Mouse (Mus musculus) heart, adult 2 months (tissue): ENCODE results near the gene Gpn1. TPM values are rescaled to one million over a fixed set of nuclear protein-coding genes. Genes with fewer than 3 reads are reported as not detected.
"Not testable (repeated sequence)": the region's sequence is repeated elsewhere in the genome, so short reads cannot be mapped to it uniquely, and the experiment has no call there.

Experiments
- DNase-seq, 2 experiments: peaks; one replicate each; pipeline ENCODE4 v3.0.0; 2021
- H3K27ac ChIP-seq: fragments of 200-600 bp; 2 replicates; pipeline ENCODE4 v1.8.1; 2022
- H3K27me3 ChIP-seq: fragments of 200-500 bp; 2 replicates; pipeline ENCODE4 v1.6.1; 2012; ENCODE audit warnings: mild to moderate bottlenecking, low read length, inconsistent platforms, mixed read lengths; ENCODE audit not compliant: control insufficient read depth, insufficient read depth
- H3K36me3 ChIP-seq: fragments of 200-500 bp; 2 replicates; pipeline ENCODE4 v1.6.1; 2012; ENCODE audit warnings: low read length, inconsistent platforms; ENCODE audit not compliant: control insufficient read depth, insufficient read depth
- H3K4me1 ChIP-seq: fragments of 200-500 bp; 2 replicates; pipeline ENCODE4 v1.6.1; 2011; ENCODE audit warnings: low read length; ENCODE audit not compliant: control insufficient read depth, insufficient read depth
- H3K4me3 ChIP-seq: fragments of 200-600 bp; 2 replicates; pipeline ENCODE4 v1.8.1; 2022
- H3K79me2 ChIP-seq: fragments of 200-500 bp; replicated peaks from 2 replicates; pipeline ENCODE4 v1.6.1; 2012; ENCODE audit warnings: mild to moderate bottlenecking, inconsistent platforms, low read length, moderate library complexity, mixed read lengths; ENCODE audit not compliant: control insufficient read depth, insufficient read depth
- H3K9ac ChIP-seq: fragments of 200-500 bp; 2 replicates; pipeline ENCODE4 v1.6.1; 2012; ENCODE audit warnings: low read depth, mild to moderate bottlenecking, control low read depth, inconsistent platforms, low read length, mixed read lengths
- CTCF ChIP-seq: fragments of 200-600 bp; IDR thresholded peaks from 2 replicates; pipeline ENCODE4 v1.8.1; 2022; ENCODE audit warnings: antibody characterized with exemption, mild to moderate bottlenecking, moderate library complexity
- EP300 ChIP-seq: fragments of 200-500 bp; IDR thresholded peaks from 2 replicates; pipeline ENCODE4 v1.6.1; 2011; ENCODE audit warnings: low read depth, low read length, control low read depth; ENCODE audit not compliant: insufficient read depth
- POLR2A ChIP-seq: fragments of 200-500 bp; IDR thresholded peaks from 2 replicates; pipeline ENCODE4 v1.6.1; 2011; ENCODE audit warnings: mild to moderate bottlenecking, low read depth, low read length, control low read depth; ENCODE audit not compliant: insufficient read depth
- WGBS: fragments of 180-500 bp; shearing (Covaris S2); methylation state at CpG from one replicate; pipeline ENCODE4 v1.1.7; 2018; 5-methylcytosine and 5-hydroxymethylcytosine counted together
- intact Hi-C: fragments of 180-260 bp; cut with DNase I; formaldehyde crosslinking; loops from one replicate; pipeline ENCODE4 v1.15.1; 2025
- polyA plus RNA-seq: library from polyadenylated mRNA; depleted of rRNA; stranded (reverse); fragments of >200 nt; gene quantifications from 2 replicates; pipeline ENCODE4 v1.2.3, GENCODE M21; 2012
- total RNA-seq, 2 experiments: library from RNA; stranded (reverse); gene quantifications; 2 replicates each; pipeline ENCODE4 v1.2.3; 2021

The Gpn1 gene
- total and polyA plus RNA-seq, 3 experiments: 12.9 to 23.1 (median 23.1) TPM

- intact Hi-C loops: loop anchor here (2.0 kb wide), 1 partner anchor 32 kb away; the partner anchor contains the start of gene Gpn1
- Histone ChIP-seq H3K79me2 (peaks cover 3% of the 10 kb centered on the region), H3K4me1 (peaks cover 1% of the 10 kb centered on the region; the same call in 1 of the 2 replicates), H3K9ac (peak overlapping the region; percentile 75), H3K36me3 (peaks cover 6% of the 10 kb centered on the region), H3K27ac (peak overlapping the region; percentile 87), H3K27me3 (no peaks in the 10 kb centered on the region), H3K4me3 (peak overlapping the region; percentile 100)
- WGBS: 2% methylated on average over 40 of the region's 40 CpGs
- TF ChIP-seq EP300: no peak
- TF ChIP-seq POLR2A: no peak
- TF ChIP-seq CTCF: no peak
- no peak for DNase-seq
Observed at GRCm38 (mm10) chr5:31527117-31527680, 32.7 kb downstream of the Gpn1 start.

GRCm38 (mm10) chr5:31527707-31528106 lies 33.2 kb downstream of the Gpn1 start, which contains the start of gene Supt7l:
Gene Supt7l, minus strand, starts transcription at chr5:31527807.
- Histone ChIP-seq H3K4me3 (peak within 1 kb of the TSS; percentile 100), H3K27ac (peak within 1 kb of the TSS; percentile 87), H3K9ac (peak within 1 kb of the TSS; percentile 75)
- not testable (repeated sequence) for H3K4me1 ChIP-seq, DNase-seq, H3K79me2 ChIP-seq, H3K27me3 ChIP-seq, H3K36me3 ChIP-seq
- WGBS: 75% methylated on average over 11 of the region's 11 CpGs
- intact Hi-C loops: loop anchor here (2.0 kb wide), 1 partner anchor 33 kb away; the partner anchor contains the start of gene Gpn1

GRCm38 (mm10) chr5:31528560-31528959 lies 34.0 kb downstream of the Gpn1 start:
- H3K4me3 ChIP-seq: no peak overlapping the region
- H3K9ac ChIP-seq: no peak overlapping the region
- peaks cover 1% of the 10 kb centered on the region; the same call in 1 of the 2 replicates for H3K4me1 ChIP-seq
- intact Hi-C loops: no loop called here
- peaks cover 3% of the 10 kb centered on the region for H3K79me2 ChIP-seq
- H3K27ac ChIP-seq: no peak overlapping the region
- H3K27me3 ChIP-seq: no peaks in the 10 kb centered on the region
- 40% methylated on average over 2 of the region's 2 CpGs for WGBS
- DNase-seq: no peak
- no peak for TF ChIP-seq EP300
- no peak for TF ChIP-seq POLR2A
- TF ChIP-seq CTCF: no peak
- peaks cover 7% of the 10 kb centered on the region for H3K36me3 ChIP-seq

- peaks cover 4% of the 10 kb centered on the region for H3K36me3 ChIP-seq
- H3K27me3 ChIP-seq: no peaks in the 10 kb centered on the region
- no peak for DNase-seq
- peak; percentile 22 for TF ChIP-seq CTCF
- TF ChIP-seq EP300: no peak
- no peak for TF ChIP-seq POLR2A
- H3K4me1 ChIP-seq: no peaks in the 10 kb centered on the region
- H3K79me2 ChIP-seq: no peaks in the 10 kb centered on the region
- no peak overlapping the region for H3K27ac ChIP-seq
- intact Hi-C loops: no loop called here
- H3K4me3 ChIP-seq: no peak overlapping the region
- H3K9ac ChIP-seq: no peak overlapping the region
- 94% methylated on average over 2 of the region's 2 CpGs for WGBS
Observed at GRCm38 (mm10) chr5:31535228-31535627, 40.7 kb downstream of the Gpn1 start.

- no peak overlapping the region for H3K9ac ChIP-seq
- TF ChIP-seq POLR2A: no peak
- WGBS: 62% methylated on average over 1 of the region's 1 CpGs
- H3K79me2 ChIP-seq: no peaks in the 10 kb centered on the region
- H3K27me3 ChIP-seq: no peaks in the 10 kb centered on the region
- no peak for DNase-seq
- no peak overlapping the region for H3K4me3 ChIP-seq
- peaks cover 2% of the 10 kb centered on the region for H3K36me3 ChIP-seq
- no peak overlapping the region for H3K27ac ChIP-seq
- intact Hi-C loops: no loop called here
- H3K4me1 ChIP-seq: peaks cover 16% of the 10 kb centered on the region
Observed at GRCm38 (mm10) chr5:31559401-31559800, 64.9 kb downstream of the Gpn1 start.

GRCm38 (mm10) chr5:31560352-31560751 lies 65.8 kb downstream of the Gpn1 start:
- intact Hi-C loops: loop anchor here (5.0 kb wide), 1 partner anchor 137 kb away; the partner anchor contains the start of genes Babam2 and Rbks
- no peaks in the 10 kb centered on the region for H3K27me3 ChIP-seq
- H3K9ac ChIP-seq: no peak overlapping the region
- 94% methylated on average over 2 of the region's 2 CpGs for WGBS
- no peaks in the 10 kb centered on the region for H3K79me2 ChIP-seq
- no peak overlapping the region for H3K27ac ChIP-seq
- H3K4me1 ChIP-seq: peaks cover 23% of the 10 kb centered on the region
- TF ChIP-seq CTCF (no peak), POLR2A (no peak), EP300 (no peak)
- DNase-seq: no peak
- H3K4me3 ChIP-seq: no peak overlapping the region
- peaks cover 2% of the 10 kb centered on the region for H3K36me3 ChIP-seq
